Mouse (Mus musculus): ENCODE measurements around the gene Muc4.

The Muc4 gene

DNA sequence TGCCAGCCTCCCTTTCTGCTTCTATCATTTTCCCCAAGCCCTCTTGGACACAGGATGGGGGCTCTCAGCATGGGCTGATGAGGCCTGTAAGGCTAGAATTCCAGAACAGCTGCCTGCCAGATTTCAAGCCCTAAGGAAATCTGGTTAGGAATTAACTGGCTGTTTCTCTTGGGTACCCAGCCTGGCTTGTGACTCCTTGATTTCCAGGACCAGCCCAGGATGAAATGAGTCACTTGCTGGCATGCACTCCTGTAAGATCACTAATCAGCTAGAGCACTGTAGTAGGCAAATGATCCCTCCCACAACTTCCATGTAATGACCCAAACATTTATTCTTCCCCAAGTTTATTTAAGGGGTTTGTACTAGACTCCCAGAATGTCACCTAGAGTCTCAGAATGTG lies 7.4 kb upstream of the Muc4 start:
- DNase-seq = peak; percentile 43

- DNase-seq = no peak
Observed at GRCm38 (mm10) chr16:32728730-32729129, 7.0 kb upstream of the Muc4 start.

- no peak for DNase-seq
Observed at GRCm38 (mm10) chr16:32733213-32733612, 2.5 kb upstream of the Muc4 start.

DNA sequence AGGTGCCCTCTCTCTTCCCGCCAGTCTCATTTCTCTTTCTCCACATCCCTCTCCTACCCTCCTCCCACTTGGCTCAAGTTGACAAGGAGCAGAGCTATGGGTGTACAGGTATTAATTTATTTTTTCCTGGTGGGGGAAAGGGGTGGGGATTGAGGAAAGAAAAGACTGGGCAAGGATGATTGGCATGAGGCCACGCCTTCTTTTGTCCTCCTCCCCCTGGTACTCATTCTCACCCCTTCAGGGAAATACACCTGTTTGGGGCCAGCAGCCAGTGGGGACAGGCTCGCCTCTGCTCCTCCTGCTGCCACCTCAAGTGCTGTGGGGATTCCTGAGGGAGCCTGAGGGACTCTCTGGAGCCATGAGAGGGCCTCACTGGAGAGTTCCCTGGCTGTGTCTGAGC lies 336 bp downstream of the Muc4 start:
- DNase-seq = no peak

- DNase-seq = no peak
Observed at GRCm38 (mm10) chr16:32740003-32740663, 4.4 kb downstream of the Muc4 start.

DNA sequence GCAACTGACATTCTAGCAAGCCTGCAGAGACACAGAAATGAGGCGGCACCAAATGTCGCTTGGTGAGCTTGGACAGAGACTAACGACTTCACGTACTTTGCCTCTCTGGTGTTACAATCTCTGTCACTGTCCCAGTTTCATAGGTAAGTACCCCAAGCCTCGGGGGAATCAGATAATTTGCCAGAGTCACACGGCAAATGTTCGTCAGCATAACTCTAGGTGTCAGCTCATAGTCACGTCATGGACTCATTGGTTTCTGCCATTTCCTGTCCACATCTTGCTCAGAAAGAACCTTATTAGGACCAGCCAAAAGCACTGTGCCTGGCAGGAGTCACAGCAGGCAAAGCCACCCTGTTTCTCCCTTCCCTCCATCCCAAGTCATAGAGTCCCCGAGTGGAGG lies 5.7 kb downstream of the Muc4 start:
- DNase-seq = no peak

- DNase-seq = no peak
Observed at GRCm38 (mm10) chr16:32742712-32743111, 7.0 kb downstream of the Muc4 start.

DNA sequence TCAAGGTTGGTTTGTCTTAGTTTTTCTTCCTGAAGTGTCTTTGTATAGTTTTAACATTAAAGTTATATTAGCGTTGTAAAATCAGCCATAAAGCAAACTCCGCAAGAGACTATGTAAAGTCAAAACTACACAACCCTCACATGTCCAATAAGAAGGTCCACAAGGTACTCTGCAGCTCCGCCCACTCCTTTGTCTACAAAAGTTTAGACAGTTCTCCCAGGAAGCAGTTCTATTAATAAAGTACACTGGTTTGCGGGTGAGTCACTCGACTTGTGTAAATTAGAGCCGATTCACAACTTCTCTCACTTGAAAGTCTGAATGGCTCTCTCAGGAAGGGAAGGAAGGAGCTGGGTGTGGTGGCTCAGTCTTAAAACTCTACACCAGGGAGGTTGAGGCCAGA lies 10.2 kb downstream of the Muc4 start:
- DNase-seq = no peak

DNA sequence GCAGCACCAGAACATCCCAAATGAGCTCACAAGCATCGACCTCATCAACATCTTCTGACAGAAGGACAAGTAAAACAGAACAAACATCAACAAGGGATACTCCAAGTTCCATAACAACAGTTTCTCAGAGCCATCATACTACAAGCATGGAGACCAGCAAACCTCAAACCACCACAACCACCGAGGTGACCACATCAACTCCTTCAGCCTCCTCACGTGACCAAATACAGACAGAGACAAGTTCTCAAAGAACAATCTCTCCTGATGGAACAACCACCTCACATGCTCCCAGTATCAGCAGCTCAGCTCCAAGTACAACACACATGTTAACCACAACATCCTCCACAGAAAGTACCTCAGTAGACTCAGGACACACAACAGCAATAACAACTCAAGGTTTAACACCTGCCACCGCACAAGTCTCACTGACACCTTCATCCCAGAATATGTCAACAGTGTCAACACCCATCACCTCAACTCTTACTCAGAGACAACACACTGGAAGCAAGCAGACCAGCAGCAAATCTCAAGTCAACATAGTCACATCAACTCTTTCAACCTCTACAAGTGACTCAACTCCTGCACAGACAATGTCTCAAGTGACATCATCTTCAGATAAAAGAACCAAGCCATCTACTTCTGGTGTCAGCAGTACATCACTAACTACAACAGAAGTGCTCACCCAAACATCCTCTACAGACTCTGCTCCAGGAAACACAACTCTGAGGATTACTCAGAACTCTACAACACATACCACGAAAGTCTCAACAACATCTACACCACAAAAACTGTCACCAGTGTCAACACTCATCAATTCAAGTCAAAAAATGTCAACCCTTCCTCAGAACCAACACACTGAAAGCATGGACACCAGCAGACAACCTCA lies 14.8 kb downstream of the Muc4 start:
- DNase-seq = no peak

GRCm38 (mm10) chr16:32764550-32764949 lies 28.9 kb downstream of the Muc4 start:
- no peak for DNase-seq

DNA sequence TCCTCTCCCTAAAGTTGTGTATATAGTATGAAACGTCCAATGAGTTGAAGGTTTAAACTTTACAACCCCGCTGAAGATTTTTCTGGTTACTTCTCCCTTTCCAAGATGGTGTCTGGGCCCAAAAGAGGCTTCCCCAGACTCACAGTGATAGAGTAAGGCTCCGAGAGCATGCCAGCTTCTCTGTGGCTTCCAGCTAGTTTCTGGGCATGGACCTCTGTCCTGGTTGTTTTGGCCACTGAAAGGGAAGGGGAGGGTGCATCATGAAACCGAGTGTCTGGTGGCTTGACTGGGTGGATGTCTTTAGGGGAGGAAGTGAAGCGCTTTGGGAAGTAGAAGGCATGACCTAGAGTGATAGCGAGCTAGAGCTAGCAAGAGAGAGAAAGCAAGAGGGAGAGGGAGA lies 29.3 kb downstream of the Muc4 start:
- no peak for DNase-seq

- DNase-seq = no peak
Observed at GRCm38 (mm10) chr16:32766904-32767303, 31.2 kb downstream of the Muc4 start.

DNA sequence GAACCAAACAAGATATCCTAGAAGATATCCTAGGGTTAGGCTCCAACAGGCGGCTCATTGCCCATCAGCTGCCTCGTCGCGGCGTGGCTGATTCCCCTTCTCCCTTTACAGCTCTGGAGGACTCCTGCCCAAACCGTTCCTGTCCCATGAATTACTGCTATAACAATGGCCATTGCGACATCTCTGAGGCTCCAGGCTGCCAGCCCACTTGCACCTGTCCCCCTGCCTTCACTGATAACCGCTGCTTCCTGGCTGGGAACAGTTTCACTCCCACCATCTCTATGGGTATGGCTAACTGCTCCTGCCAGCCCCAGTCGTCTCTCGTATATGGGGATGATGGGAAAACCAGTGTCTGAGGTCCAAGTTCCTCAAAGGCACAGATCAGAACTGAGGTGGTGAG lies 41.0 kb downstream of the Muc4 start:
- DNase-seq = no peak

DNA sequence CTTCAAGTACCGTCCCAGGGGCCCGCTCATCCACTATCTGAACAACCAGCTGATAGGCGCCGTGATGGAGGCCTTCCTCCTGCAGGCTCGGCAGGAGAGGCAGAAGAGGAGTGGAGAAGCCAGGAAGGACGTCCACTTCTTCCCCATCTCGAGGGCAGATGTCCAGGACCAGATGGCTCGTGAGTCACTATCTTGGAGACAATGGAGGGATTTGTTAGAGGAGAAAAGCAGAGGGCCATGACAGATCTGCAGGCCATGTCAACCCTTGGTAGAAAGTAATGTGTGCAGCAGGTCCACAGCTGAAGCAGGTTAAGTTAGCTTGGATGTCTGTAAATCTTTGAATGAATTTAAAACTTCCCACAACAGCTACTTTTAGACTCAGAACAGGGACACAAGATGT lies 43.3 kb downstream of the Muc4 start:
- DNase-seq = no peak

- DNase-seq = no peak
Observed at GRCm38 (mm10) chr16:32783324-32784062, 47.8 kb downstream of the Muc4 start.

DNA sequence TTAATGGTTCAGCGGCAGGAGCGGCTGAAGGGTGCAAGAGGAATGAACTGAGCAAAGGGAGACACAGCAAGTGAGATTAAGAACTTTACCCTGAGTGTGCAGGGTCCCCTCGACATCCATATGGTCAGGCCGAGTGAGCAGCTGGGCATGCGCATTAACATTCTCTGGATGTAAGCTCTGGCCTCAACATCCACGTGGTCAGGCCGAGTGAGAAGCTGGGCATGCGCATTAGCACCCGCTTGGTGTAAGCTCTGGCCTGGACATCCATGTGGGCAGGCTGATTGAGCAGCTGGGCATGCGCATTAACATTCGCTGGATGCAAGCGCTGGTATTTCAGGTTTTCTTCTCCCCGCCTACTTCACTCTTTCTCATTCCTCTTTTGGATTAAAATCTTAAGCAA lies 49.2 kb downstream of the Muc4 start:
- no peak for DNase-seq

DNA sequence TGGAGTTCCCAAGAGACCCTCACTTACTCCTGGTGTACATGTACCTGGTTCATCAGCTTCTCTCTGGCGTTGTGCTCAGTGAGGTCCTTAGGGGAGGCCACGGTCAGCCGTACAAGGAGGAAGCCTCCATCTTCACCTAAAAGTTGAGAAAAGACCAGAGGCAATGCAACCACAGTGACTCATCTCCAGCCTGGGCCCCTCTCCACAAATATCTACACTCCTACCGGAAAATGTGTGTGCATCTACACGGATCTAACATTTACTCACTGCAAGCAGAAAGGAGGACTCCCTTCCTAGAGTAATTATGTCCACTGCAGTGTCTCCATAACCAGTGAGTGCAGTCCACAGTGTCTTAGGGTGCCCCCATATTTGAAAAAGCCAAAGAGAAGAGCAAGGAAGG lies 54.4 kb downstream of the Muc4 start:
- DNase-seq = no peak

GRCm38 (mm10) chr16:32795177-32795576 lies 59.5 kb downstream of the Muc4 start:
- no peak for DNase-seq

- DNase-seq = no peak
Observed at GRCm38 (mm10) chr16:32796676-32797425, 61.2 kb downstream of the Muc4 start.

- DNase-seq = peak; percentile 29
Observed at GRCm38 (mm10) chr16:32797426-32797689, 61.7 kb downstream of the Muc4 start, which contains the start of gene Muc20. Gene Muc20 (minus strand): TSS chr16:32797435.

DNA sequence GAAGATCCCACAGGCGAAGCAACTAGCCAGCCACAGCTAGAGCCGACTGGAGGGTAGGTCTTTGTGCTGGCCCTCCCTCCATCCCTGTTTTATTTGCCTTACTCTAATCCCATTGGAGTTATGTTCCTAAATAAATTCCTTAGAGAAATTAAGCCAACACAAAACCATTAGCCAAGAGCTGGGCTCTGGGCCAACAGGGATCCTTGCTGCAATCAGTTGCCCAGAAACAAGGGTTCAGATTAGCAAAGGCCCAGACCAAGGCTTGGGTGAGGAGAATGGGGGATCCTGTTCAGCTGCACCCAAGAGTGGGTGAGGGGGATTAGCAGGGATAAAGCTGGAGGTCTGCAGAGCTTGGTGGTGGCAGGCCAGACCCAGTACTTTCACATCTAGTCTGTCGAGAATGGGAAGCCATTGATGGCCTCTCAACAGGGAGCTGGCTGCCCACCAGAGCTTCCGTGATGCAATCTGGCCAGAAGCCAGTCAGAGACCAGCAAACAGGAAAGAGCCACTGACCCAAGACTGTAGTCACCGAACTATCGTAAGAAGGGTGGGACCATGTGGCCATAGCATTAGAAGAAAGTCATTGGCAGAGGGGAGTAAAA lies 67.7 kb downstream of the Muc4 start:
- DNase-seq = peak; percentile 81

DNA sequence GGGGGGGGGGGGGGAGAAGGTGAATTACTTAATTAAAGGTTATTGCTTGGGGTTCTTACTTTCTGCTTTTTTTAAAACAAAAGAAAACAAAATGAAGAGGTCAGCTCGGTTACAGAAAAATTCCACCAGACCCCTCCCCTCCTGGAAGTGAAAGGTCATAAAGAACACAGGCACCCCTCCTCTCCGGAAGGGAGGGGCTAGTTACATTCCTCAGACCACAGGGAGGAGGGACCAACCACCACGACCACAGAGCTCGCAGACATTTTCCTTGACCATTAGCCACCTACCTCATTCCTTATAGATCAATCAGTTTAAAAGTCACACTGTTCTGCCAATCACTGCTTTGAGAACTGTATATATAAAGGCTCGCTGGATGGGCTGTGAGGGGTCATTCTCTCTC lies 68.2 kb downstream of the Muc4 start:
- DNase-seq = no peak

GRCm38 (mm10) chr16:32805151-32805550 lies 69.5 kb downstream of the Muc4 start:
- no peak for DNase-seq

All from kidney, postnatal 14 days (tissue).